Mouse (Mus musculus): ENCODE measurements around the gene Olfr190. TPM values are rescaled to one million over a fixed set of nuclear protein-coding genes. Genes with fewer than 3 reads are reported as not detected.
"Not testable (repeated sequence)": the region's sequence is repeated elsewhere in the genome, so short reads cannot be mapped to it uniquely, and the experiment has no call there.

The Olfr190 gene
- total RNA-seq, 1 experiment = not detected

GRCm38 (mm10) chr16:59073520-59073919 is 4.3 kb downstream of the Olfr190 start:
- DNase-seq (ENCODE audit: low read depth, low spot score) = no peak
- in situ Hi-C loops (cut with MboI; ENCODE audit: low sequenced_read_pairs in 2 of 2, unreplicated experiment in 2 of 2) = no loop called here
- Histone ChIP-seq H3K4me1 (ENCODE audit: control insufficient read depth in 2 of 2, insufficient read depth in 2 of 2, low read length in 2 of 2, poor library complexity in 1 of 2) (no peaks in the 10 kb centered on the region), H3K36me3 (ENCODE audit: control insufficient read depth, insufficient read depth, low read length, poor library complexity, severe bottlenecking) (no peaks in the 10 kb centered on the region), H3K27ac (ENCODE audit: insufficient read depth, low read depth, low read length, poor library complexity, severe bottlenecking) (no peak overlapping the region), H3K9ac (ENCODE audit: insufficient read depth, low read depth, low read length, poor library complexity, severe bottlenecking) (no peak overlapping the region), H3K4me3 (ENCODE audit: insufficient read depth in 1 of 2, low read depth in 1 of 2, low read length in 2 of 2, poor library complexity in 1 of 2, severe bottlenecking in 1 of 2) (no peak overlapping the region), H3K9me3 (ENCODE audit: control insufficient read depth, insufficient read depth, low read depth, low read length) (no peaks in the 10 kb centered on the region)
- TF ChIP-seq HCFC1 (IDR thresholded peaks at IDR 0.05; ENCODE audit: borderline replicate concordance, insufficient read depth, low read length) (no peak), ZNF384 (IDR thresholded peaks at IDR 0.05; ENCODE audit: low read depth, low read length) (no peak), MAFK (IDR thresholded peaks at IDR 0.05; ENCODE audit: insufficient read depth, low read depth, low read length) (no peak), CHD2 (IDR thresholded peaks at IDR 0.05; ENCODE audit: low read depth, low read length) (no peak), ZC3H11A (IDR thresholded peaks at IDR 0.05; ENCODE audit: borderline replicate concordance, low read depth, low read length) (no peak)

GRCm38 (mm10) chr16:59071755-59072154 is 6.0 kb downstream of the Olfr190 start:
- Histone ChIP-seq H3K4me3 (ENCODE audit: insufficient read depth in 1 of 2, low read depth in 1 of 2, low read length in 2 of 2, poor library complexity in 1 of 2, severe bottlenecking in 1 of 2) (no peak overlapping the region), H3K9ac (ENCODE audit: insufficient read depth, low read depth, low read length, poor library complexity, severe bottlenecking) (no peak overlapping the region), H3K4me1 (ENCODE audit: control insufficient read depth in 2 of 2, insufficient read depth in 2 of 2, low read length in 2 of 2, poor library complexity in 1 of 2) (no peaks in the 10 kb centered on the region), H3K27ac (ENCODE audit: insufficient read depth, low read depth, low read length, poor library complexity, severe bottlenecking) (no peak overlapping the region), H3K9me3 (ENCODE audit: control insufficient read depth, insufficient read depth, low read depth, low read length) (no peaks in the 10 kb centered on the region), H3K36me3 (ENCODE audit: control insufficient read depth, insufficient read depth, low read length, poor library complexity, severe bottlenecking) (no peaks in the 10 kb centered on the region)
- TF ChIP-seq CHD2 (IDR thresholded peaks at IDR 0.05; ENCODE audit: low read depth, low read length) (no peak), ZNF384 (IDR thresholded peaks at IDR 0.05; ENCODE audit: low read depth, low read length) (no peak)
- no peak for DNase-seq (ENCODE audit: low read depth, low spot score)
- in situ Hi-C loops (cut with MboI; ENCODE audit: low sequenced_read_pairs in 2 of 2, unreplicated experiment in 2 of 2) = no loop called here

DNA sequence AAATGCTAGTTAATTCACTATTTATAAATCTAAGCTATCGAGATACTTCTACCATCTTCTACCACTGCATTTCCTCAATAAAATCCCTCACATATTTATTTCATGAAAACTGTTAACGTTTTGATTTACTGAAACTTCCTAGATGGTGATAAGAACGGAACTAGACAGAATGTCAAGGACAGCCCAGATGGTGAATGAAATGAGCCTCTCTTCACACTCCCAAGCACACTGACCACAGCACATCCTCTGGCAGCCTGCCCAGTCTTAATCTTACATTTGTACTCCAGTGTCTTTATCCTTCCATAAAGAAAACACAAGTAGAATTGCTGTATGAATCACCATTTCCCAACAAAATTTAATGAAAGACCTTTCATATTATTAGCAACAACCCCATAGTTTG is 15.4 kb downstream of the Olfr190 start:
- H3K9ac ChIP-seq (ENCODE audit: insufficient read depth, low read depth, low read length, poor library complexity, severe bottlenecking); H3K27ac ChIP-seq (ENCODE audit: insufficient read depth, low read depth, low read length, poor library complexity, severe bottlenecking); DNase-seq (ENCODE audit: low read depth, low spot score); H3K4me1 ChIP-seq (ENCODE audit: control insufficient read depth in 2 of 2, insufficient read depth in 2 of 2, low read length in 2 of 2, poor library complexity in 1 of 2); H3K4me3 ChIP-seq (ENCODE audit: insufficient read depth in 1 of 2, low read depth in 1 of 2, low read length in 2 of 2, poor library complexity in 1 of 2, severe bottlenecking in 1 of 2); H3K9me3 ChIP-seq (ENCODE audit: control insufficient read depth, insufficient read depth, low read depth, low read length); H3K36me3 ChIP-seq (ENCODE audit: control insufficient read depth, insufficient read depth, low read length, poor library complexity, severe bottlenecking); in situ Hi-C loops (cut with MboI; ENCODE audit: low sequenced_read_pairs in 2 of 2, unreplicated experiment in 2 of 2): not testable (repeated sequence)

DNA sequence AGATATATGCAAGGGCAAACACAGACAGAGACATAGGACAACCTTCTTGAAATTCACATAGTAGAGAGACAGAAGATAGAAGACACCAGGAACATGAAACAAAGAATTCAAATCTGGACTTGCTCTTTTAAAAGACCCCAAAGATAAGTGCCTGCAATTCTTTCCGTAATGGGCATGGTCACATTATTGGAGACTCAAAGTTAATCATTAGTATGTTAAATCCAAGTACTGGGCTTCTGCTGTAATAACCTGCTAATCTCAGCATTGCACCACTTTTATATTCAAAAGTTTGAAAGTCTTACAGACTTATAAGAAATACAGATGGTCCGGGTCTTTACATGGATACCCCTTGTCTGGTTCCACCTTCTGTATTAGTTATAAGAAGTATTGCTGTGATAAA is 28.5 kb downstream of the Olfr190 start:
- DNase-seq (ENCODE audit: low read depth, low spot score); H3K36me3 ChIP-seq (ENCODE audit: control insufficient read depth, insufficient read depth, low read length, poor library complexity, severe bottlenecking); H3K27ac ChIP-seq (ENCODE audit: insufficient read depth, low read depth, low read length, poor library complexity, severe bottlenecking); H3K9ac ChIP-seq (ENCODE audit: insufficient read depth, low read depth, low read length, poor library complexity, severe bottlenecking); in situ Hi-C loops (cut with MboI; ENCODE audit: low sequenced_read_pairs in 2 of 2, unreplicated experiment in 2 of 2); H3K4me3 ChIP-seq (ENCODE audit: insufficient read depth in 1 of 2, low read depth in 1 of 2, low read length in 2 of 2, poor library complexity in 1 of 2, severe bottlenecking in 1 of 2); H3K4me1 ChIP-seq (ENCODE audit: control insufficient read depth in 2 of 2, insufficient read depth in 2 of 2, low read length in 2 of 2, poor library complexity in 1 of 2); H3K9me3 ChIP-seq (ENCODE audit: control insufficient read depth, insufficient read depth, low read depth, low read length): not testable (repeated sequence)

DNA sequence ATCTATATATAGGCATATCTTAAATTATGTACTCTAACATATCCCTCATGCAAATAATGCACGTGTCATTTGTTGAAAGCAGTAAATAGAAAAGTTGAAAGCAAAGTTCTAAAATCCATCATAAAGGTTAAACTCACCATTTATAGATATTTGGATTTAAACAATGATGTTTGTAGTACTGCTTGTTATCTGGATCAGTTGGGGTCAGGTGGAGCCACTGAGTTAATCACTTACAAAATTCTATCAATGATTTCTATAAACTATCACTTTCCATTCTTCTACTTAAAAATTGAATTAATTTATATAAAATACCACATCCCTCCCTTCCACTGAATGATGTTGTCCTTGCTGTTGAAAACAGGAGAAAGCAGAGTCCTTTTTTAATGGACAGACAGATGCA is 28.9 kb downstream of the Olfr190 start:
- TF ChIP-seq ZC3H11A (IDR thresholded peaks at IDR 0.05; ENCODE audit: borderline replicate concordance, low read depth, low read length) = no peak
- no peak for TF ChIP-seq ZNF384 (IDR thresholded peaks at IDR 0.05; ENCODE audit: low read depth, low read length)
- TF ChIP-seq CHD2 (IDR thresholded peaks at IDR 0.05; ENCODE audit: low read depth, low read length) = no peak
- TF ChIP-seq HCFC1 (IDR thresholded peaks at IDR 0.05; ENCODE audit: borderline replicate concordance, insufficient read depth, low read length) = no peak
- no peak for TF ChIP-seq MAFK (IDR thresholded peaks at IDR 0.05; ENCODE audit: insufficient read depth, low read depth, low read length)
- Histone ChIP-seq H3K4me3 (ENCODE audit: insufficient read depth in 1 of 2, low read depth in 1 of 2, low read length in 2 of 2, poor library complexity in 1 of 2, severe bottlenecking in 1 of 2) (no peak overlapping the region), H3K9me3 (ENCODE audit: control insufficient read depth, insufficient read depth, low read depth, low read length) (no peaks in the 10 kb centered on the region), H3K4me1 (ENCODE audit: control insufficient read depth in 2 of 2, insufficient read depth in 2 of 2, low read length in 2 of 2, poor library complexity in 1 of 2) (no peaks in the 10 kb centered on the region), H3K9ac (ENCODE audit: insufficient read depth, low read depth, low read length, poor library complexity, severe bottlenecking) (no peak overlapping the region), H3K27ac (ENCODE audit: insufficient read depth, low read depth, low read length, poor library complexity, severe bottlenecking) (no peak overlapping the region), H3K36me3 (ENCODE audit: control insufficient read depth, insufficient read depth, low read length, poor library complexity, severe bottlenecking) (no peaks in the 10 kb centered on the region)
- in situ Hi-C loops (cut with MboI; ENCODE audit: low sequenced_read_pairs in 2 of 2, unreplicated experiment in 2 of 2) = no loop called here
- DNase-seq (ENCODE audit: low read depth, low spot score) = no peak
